Mouse (Mus musculus) c-Kit-positive CD71-positive TER-119-negative erythroid progenitor cells, embryonic 14.5 days (primary cell): Measurements from ENCODE around the gene Rae1.

ENCODE experiments used
- DNase-seq: peaks from one replicate; pipeline ENCODE4 v3.0.0-alpha.2; 2013; ENCODE audit warnings: low read depth

Gene Rae1

GRCm38 (mm10) chr2:172996207-172996606, 3.7 kb upstream of the Rae1 start:
- no peak for DNase-seq

DNA sequence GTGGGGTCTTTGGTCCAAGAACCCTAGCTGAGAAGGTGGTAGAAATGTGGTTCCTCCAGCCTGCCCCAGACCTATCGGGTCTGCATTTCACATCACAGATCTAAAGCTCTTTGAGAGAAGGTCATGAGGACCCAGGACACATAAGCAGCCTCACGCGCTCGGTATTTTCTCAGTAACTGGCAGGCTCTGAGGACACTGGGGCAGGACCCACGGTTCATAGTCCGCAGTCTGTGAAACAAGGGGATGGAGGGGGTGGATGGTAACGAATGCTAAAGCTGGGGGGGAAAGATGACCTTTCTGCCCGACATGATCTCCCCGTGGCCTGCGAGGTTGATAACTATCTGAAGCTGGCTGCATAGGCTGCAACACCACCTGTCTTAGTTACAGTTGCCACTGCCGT, 2.2 kb upstream of the Rae1 start:
- DNase-seq = no peak

GRCm38 (mm10) chr2:172998478-172998877, 1.4 kb upstream of the Rae1 start:
- DNase-seq = no peak

- DNase-seq = peak; percentile 50
Observed at GRCm38 (mm10) chr2:173000285-173000652, 352 bp downstream of the Rae1 start.

DNA sequence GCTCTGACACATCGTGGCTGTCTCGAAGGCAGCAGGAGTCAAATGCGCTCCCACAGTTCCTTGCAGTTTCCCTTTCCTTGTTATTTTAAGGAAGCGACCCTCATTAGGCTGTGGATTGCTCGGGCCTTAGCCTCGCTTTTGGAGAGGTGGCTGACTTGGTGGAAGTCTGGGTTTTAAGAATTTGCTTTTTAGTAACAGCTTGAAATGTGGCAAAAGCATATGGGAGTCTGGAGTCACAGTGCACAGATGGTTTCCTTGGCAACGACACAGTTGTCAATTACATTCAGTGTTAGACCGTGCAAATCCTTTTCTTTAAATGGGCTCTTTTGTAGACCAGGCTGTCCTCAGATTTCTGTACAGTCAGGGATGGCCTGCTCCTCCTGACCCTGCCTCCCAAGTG, 1.0 kb downstream of the Rae1 start:
- no peak for DNase-seq

DNA sequence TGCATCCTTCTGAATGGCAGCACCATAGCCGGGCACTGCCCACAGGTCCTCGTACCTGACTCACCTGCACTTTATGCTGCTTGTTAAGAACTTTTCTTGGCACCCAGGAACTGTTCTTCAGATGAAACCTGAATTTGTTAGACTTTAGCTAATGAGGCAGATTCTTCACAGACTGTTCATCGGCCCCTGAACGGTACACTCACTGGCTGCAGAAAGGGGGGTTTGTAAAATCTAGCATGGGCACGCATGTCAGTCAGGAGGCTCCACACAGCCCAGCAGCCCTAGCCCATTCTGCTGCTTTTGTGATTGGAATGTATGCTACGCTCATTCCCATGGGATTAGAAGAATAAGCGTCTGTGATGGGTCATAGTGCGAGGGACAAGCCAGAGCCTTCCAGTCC, 3.8 kb downstream of the Rae1 start:
- no peak for DNase-seq

- DNase-seq = no peak
Observed at GRCm38 (mm10) chr2:173010220-173010717, 10.4 kb downstream of the Rae1 start.

GRCm38 (mm10) chr2:173011440-173011839, 11.5 kb downstream of the Rae1 start:
- DNase-seq = no peak

- no peak for DNase-seq
Observed at GRCm38 (mm10) chr2:173014741-173015287, 14.9 kb downstream of the Rae1 start.

DNA sequence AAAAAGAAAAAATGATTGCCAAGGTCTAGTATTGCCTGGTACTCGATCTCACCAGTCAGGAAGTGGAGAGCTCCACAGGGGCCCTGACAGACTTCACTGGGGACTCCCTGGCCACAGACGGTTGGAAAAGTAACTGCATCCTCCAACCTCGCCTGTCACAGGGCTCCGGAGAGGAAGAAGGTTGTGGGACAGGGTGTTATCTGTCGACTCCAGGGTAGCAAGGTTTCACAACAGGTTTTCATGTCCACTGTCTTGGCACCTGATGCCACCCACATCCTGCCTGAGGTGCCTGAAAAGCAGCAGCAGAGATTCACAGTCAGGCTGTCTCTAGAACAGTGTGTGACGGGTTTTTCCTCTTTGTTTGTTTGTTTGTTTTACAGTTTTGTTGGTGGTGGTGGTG, 18.0 kb downstream of the Rae1 start:
- DNase-seq = no peak

DNA sequence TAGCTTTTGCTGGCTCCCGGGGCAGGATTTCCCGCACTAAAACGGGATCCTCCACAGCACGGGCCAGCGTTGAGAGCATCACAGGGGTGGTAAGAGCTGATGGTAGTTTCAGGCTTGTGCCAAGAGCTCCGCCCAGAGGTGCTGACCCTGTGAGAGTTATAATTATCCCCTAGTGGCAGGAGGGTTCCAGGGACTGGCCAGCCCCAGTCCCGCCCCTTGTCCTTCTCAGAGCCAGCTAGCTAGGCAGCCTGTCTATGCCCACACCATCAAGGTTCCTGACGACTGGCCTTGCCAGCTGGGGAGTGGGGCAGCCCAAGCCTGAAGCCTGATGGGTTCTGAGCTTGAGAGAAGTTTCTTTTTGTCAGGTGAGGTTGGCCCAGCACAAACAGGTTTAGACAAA, 18.7 kb downstream of the Rae1 start:
- DNase-seq = no peak

- DNase-seq = no peak
Observed at GRCm38 (mm10) chr2:173019322-173019721, 19.4 kb downstream of the Rae1 start.

DNA sequence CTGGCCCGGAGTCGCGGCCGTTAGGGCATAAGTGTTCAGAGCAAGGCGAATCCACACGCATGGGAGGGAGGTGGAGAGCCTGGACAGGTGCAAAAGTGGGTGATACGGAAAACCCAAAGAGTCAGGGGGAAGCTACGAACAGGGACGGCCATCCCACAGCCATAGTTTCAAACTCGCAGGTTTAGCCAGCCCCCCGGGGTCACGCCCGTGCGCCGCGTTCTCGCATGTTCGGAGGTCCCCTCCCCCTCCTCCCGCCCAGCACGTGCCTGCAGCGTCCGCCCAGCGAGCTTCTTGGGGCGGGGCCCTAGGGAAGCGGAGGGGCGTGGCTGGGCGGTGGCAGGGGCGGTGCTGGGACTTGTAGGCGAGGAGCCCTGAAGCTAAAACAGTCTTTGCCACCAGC, 19.9 kb downstream of the Rae1 start:
- DNase-seq = peak; percentile 82

DNA sequence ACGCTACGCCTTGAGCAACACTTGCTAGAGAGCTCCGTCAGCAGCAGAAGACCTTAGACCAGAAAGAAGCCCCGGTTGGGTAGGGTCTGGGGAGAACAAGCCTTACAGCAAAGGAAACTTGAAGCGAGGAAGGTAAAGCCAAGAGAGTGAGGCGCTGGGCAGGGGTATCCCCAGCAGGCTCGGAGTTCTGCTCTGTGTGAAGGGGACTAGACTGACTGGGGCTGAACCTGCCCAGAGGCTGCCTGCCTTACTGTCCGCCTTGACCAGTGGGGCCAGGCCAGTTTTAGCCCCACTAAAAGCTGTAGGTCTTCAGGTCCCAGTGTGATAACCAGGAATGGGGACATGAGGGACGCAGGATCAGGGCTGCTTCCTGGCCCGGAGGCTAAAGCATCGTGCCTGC, 20.5 kb downstream of the Rae1 start, which contains the start of gene Rbm38:
Gene Rbm38, plus strand, starts transcription at position 69 of the 400 bp plus-strand sequence.
- no peak for DNase-seq

GRCm38 (mm10) chr2:173021633-173022055, 21.7 kb downstream of the Rae1 start:
- DNase-seq = peak; percentile 83

DNA sequence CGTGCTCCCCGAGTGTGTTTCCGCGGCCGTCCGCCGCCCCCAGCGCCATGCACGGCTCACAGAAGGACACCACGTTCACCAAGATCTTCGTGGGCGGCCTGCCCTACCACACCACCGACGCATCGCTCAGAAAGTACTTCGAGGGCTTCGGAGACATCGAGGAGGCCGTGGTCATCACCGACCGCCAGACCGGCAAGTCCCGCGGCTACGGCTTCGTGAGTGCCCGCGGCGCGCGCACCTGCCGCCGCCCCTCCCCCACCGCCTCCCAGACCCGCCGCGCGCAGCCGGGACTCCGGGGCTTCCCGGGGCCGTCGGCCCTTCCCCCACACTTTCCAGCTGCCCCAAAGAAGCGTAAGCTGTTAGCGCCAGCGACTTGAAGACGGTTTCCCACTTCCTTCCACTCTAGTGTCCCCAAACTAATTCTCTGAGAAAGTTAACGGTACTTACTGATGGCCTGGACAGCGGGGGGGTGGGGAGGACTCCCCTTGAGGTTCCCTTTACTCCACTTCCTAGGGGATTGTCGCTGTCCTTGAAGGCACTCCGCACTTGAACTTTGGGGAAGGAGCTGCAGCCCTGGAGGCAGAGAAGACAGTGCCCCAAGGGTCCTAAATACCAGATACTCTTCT, 22.3 kb downstream of the Rae1 start:
- no peak for DNase-seq

DNA sequence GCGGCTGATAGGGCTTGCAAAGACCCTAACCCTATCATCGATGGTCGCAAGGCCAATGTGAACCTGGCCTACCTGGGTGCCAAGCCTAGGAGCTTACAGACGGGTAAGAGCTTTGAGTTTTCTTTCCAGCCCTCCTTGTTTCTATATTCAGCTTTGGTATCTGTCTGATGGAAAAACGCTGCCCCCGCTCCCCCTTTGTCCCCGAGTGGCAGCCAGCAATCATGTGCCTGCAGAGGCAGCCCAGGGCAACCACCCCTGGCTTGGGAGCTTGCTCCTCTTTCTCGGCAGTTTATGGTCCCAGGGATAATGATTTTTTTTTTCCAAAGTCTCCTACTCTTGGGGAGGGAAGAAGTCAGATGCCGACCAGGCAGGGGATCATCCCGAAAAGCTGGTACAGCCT, 22.9 kb downstream of the Rae1 start:
- no peak for DNase-seq

GRCm38 (mm10) chr2:173023371-173023851, 23.5 kb downstream of the Rae1 start:
- no peak for DNase-seq

DNA sequence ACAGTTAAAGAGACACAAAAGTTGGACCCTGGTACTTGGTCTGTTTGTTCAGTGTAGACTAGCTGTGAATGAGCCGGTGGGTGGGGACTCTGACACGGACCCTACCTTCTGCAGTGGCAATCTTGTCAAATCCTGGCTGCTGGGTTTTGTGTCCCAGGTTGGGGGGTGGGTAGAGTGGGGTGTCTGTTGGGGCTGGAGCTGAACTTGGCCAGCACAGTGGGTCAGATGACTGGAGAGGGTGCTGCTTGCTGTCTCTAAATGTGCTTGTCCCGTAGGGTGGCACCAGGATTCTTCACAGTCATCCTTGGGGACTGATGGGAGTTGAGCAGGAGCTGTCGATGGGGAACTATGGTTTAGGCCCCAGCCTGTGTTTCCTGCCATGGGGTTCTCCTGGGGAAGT, 24.0 kb downstream of the Rae1 start:
- no peak for DNase-seq

DNA sequence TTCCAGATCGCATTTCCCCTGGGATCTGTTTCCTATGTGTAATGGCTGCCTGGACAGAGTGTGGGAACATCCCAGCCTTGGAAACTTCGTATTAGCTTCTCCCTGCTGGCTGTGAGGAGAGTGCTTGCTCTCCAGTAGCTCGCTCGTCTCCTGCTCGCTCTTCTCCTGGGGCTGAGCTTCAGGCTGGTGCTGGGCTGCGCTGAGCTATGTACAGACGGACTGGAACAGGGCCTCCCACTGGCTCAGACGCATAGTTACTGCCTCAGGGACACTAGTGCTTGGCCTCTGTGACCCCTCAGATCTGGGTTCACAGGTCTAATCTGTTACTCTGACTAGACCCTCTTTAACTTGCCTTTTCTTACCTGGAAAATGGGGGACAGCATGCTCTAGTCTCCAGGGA, 24.5 kb downstream of the Rae1 start:
- DNase-seq = no peak

DNA sequence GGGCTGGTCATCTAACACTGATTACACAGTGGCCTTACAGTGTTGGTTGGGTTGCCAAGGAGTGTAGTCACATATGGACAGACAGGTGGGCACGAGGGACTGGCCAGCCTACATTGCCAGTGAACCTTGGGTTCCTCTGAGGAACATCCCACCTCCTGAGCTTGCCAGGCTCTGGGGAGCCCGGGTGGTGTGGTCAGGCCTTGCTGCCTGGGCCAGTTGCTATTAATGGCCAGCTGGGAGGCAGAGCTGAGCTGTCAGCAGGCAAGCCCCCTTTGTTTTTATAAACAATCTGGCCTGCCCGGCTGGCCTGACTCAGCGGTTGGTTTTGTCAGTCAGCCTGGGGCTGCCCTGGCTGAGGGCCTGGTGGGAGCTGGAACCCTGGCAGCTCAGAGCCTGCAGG, 25.0 kb downstream of the Rae1 start:
- no peak for DNase-seq

DNA sequence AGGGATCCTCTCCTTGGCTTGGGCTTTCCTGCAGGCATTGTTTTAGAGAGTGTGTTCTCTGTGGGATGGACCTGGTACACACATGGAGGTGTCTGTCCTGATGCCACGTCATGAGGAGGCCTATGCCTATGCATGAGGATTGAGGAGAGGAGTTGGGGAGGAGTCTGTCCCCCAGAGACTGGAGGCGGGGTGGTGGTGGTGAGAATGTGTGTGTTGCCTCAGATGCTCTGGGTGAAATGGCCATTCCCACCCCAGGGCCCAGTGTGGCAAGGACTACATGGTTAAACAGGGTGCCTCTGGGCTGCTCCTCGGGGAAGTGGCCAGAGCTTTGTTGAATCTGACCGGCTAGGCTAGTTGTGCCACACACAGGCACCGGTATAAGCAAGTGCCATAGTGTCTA, 26.4 kb downstream of the Rae1 start:
- DNase-seq = no peak

- no peak for DNase-seq
Observed at GRCm38 (mm10) chr2:173026688-173027131, 26.8 kb downstream of the Rae1 start.
